Mouse (Mus musculus) lung, embryonic 14.5 days (tissue): Measurements from ENCODE around the gene Ptp4a2. TPM values are rescaled to one million over a fixed set of nuclear protein-coding genes. Genes with fewer than 3 reads are reported as not detected.
A peak's percentile ranks its signal among the peaks of the same experiment; 100 is the strongest.

Experiments
- ATAC-seq: fragments of 200-750 bp; cut with Nextera tagmentation; 2 replicates; pipeline ENCODE4 v1.8.0; 2017; ENCODE audit warnings: mild to moderate bottlenecking, moderate TSS enrichment, moderate library complexity; ENCODE audit not compliant: insufficient read depth
- DNase-seq: peaks from one replicate; pipeline ENCODE4 v3.0.0-alpha.2; 2015
- H3K27ac ChIP-seq: fragments of 300-500 bp; sonication (generic); 2 replicates; pipeline ENCODE4 v1.5.1; 2014; ENCODE audit warnings: low read depth, mild to moderate bottlenecking, moderate library complexity
- H3K27me3 ChIP-seq: fragments of 300-500 bp; sonication (generic); 2 replicates; pipeline ENCODE4 v1.6.1; 2014; ENCODE audit warnings: low read length, control low read depth; ENCODE audit not compliant: insufficient read depth
- H3K36me3 ChIP-seq: fragments of 300-500 bp; sonication (generic); 2 replicates; pipeline ENCODE4 v1.6.1; 2014; ENCODE audit warnings: control low read depth; ENCODE audit not compliant: insufficient read depth
- H3K4me1 ChIP-seq: fragments of 300-500 bp; sonication (generic); 2 replicates; pipeline ENCODE4 v1.6.1; 2014; ENCODE audit warnings: antibody characterized with exemption, control low read depth; ENCODE audit not compliant: insufficient read depth
- H3K4me2 ChIP-seq: fragments of 300-500 bp; sonication (generic); 2 replicates; pipeline ENCODE4 v1.6.1; 2014; ENCODE audit warnings: mild to moderate bottlenecking
- H3K4me3 ChIP-seq: fragments of 300-500 bp; sonication (generic); 2 replicates; pipeline ENCODE4 v1.5.1; 2014; ENCODE audit warnings: low read depth, low read length
- H3K9ac ChIP-seq: fragments of 300-500 bp; sonication (generic); 2 replicates; pipeline ENCODE4 v1.6.1; 2014
- H3K9me3 ChIP-seq: fragments of 300-500 bp; sonication (generic); 2 replicates; pipeline ENCODE4 v1.6.1; 2016; ENCODE audit warnings: low read depth, low read length, control low read depth
- CTCF ChIP-seq: IDR thresholded peaks from 2 replicates; pipeline ENCODE4 v1.5.1; 2016; ENCODE audit warnings: antibody characterized with exemption, low read depth
- WGBS: fragments of 180-500 bp; shearing (Covaris S2); extraction: QIAGEN DNeasy Blood & Tissue Kit; methylation state at CpG from one replicate; pipeline ENCODE4 v1.1.7; 2014; 5-methylcytosine and 5-hydroxymethylcytosine counted together
- polyA plus RNA-seq: library from polyadenylated mRNA; unstranded; fragments of >200 nt; fragmentation: Nextera tagmentation; extraction: Ambion mirVana; gene quantifications from 2 replicates; pipeline ENCODE4 v1.2.1, GENCODE M21; 2014

Ptp4a2 gene
- polyA plus RNA-seq, 1 experiment from 2014 or later = 291 TPM

GRCm38 (mm10) chr4:129830343-129830944 is 19.4 kb downstream of the Ptp4a2 start:
- no peaks in the 10 kb centered on the region for H3K27me3 ChIP-seq
- H3K4me3 ChIP-seq = no peak overlapping the region
- H3K27ac ChIP-seq = no peak overlapping the region
- H3K9me3 ChIP-seq = no peaks in the 10 kb centered on the region
- H3K9ac ChIP-seq = no peak overlapping the region
- no peak for DNase-seq
- no peak for ATAC-seq
- no peak for TF ChIP-seq CTCF
- no peak overlapping the region for H3K4me2 ChIP-seq
- WGBS = 84% methylated on average over 8 of the region's 8 CpGs
- H3K4me1 ChIP-seq = no peaks in the 10 kb centered on the region
- no peaks in the 10 kb centered on the region for H3K36me3 ChIP-seq

- no peak for DNase-seq
- TF ChIP-seq CTCF = no peak
- Histone ChIP-seq H3K9ac (no peak overlapping the region), H3K4me2 (no peak overlapping the region), H3K9me3 (no peaks in the 10 kb centered on the region), H3K36me3 (0 out of 2 replicates have a peak, but pooled peaks cover 6% of the 10 kb centered on the region), H3K27me3 (no peaks in the 10 kb centered on the region), H3K4me1 (no peaks in the 10 kb centered on the region), H3K4me3 (no peak overlapping the region), H3K27ac (no peak overlapping the region; the same call in 1 of the 2 replicates)
- no peak for ATAC-seq
- WGBS = 51% methylated on average over 6 of the region's 6 CpGs
Measured at GRCm38 (mm10) chr4:129834581-129834980, 23.6 kb downstream of the Ptp4a2 start.

DNA sequence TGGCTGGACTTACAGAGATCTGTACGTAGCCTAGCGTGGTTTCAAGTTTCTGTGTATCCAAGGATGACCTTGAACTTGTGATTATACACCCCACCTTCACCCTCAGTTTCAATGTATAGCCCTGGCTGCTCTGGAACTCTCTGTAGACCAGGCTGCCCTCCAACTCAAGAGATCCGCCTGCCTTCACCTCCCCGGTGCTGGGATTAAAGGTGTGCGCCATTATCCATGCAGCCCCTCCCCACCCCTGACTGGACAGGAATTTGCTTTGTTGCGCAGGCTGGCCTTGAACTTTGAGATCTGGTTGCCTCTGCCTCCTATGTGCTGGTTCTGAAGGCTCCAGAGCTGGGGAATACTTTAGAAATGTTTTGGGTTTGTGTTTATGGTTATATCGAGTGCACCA is 24.3 kb downstream of the Ptp4a2 start:
- Histone ChIP-seq H3K27ac (no peak overlapping the region), H3K4me2 (no peak overlapping the region), H3K4me1 (no peaks in the 10 kb centered on the region), H3K36me3 (peaks cover 12% of the 10 kb centered on the region), H3K4me3 (no peak overlapping the region), H3K27me3 (no peaks in the 10 kb centered on the region), H3K9ac (no peak overlapping the region), H3K9me3 (no peaks in the 10 kb centered on the region)
- ATAC-seq = no peak
- WGBS = 90% methylated on average over 7 of the region's 7 CpGs
- DNase-seq = no peak
- TF ChIP-seq CTCF = no peak

DNA sequence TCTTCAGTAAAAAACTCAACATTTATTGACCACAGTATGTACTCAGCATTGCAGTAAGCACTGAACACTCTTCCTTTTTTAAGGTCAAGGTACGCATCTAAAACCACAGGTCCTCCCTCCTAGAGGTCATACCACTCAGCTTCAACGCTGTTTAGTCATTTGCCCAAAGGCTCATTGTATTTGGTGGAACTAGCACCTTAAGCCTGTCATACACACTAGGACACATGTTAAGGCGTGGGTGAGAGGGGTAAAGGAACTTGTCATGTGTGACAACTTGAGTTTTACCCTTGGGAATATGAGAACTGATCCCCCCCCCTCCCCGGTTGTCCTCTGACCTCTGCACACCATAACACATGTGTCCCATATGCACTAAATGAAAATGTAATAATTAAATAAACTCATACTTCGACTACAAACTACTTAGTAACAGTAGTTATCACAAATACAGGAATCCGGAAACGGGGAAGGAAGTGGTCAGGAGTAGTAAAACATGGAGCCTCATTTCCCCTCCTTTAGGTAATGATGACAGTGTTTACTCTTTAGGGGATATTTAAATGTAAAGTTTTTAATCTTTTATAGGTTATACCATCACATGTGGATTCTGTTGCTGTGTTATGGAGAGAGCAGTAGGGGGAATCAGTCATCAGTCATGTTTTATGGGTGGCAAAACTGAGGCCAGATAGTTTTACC is 29.0 kb downstream of the Ptp4a2 start:
- H3K36me3 ChIP-seq = peaks cover 52% of the 10 kb centered on the region
- H3K4me1 ChIP-seq = no peaks in the 10 kb centered on the region
- no peak overlapping the region for H3K4me2 ChIP-seq
- ATAC-seq (no peak), DNase-seq (no peak)
- H3K27me3 ChIP-seq = no peaks in the 10 kb centered on the region
- no peaks in the 10 kb centered on the region for H3K9me3 ChIP-seq
- no peak overlapping the region for H3K27ac ChIP-seq
- no peak overlapping the region for H3K4me3 ChIP-seq
- no peak overlapping the region for H3K9ac ChIP-seq
- no peak for TF ChIP-seq CTCF
- WGBS = 85% methylated on average over 7 of the region's 7 CpGs

- ATAC-seq = no peak
- no peak overlapping the region for H3K9ac ChIP-seq
- WGBS = 81% methylated on average over 9 of the region's 9 CpGs
- no peaks in the 10 kb centered on the region for H3K4me1 ChIP-seq
- no peaks in the 10 kb centered on the region for H3K27me3 ChIP-seq
- DNase-seq = no peak
- H3K9me3 ChIP-seq = no peaks in the 10 kb centered on the region
- peak; percentile 38 for TF ChIP-seq CTCF
- no peak overlapping the region for H3K4me2 ChIP-seq
- H3K4me3 ChIP-seq = no peak overlapping the region
- peaks cover 76% of the 10 kb centered on the region for H3K36me3 ChIP-seq
- no peak overlapping the region for H3K27ac ChIP-seq
Measured at GRCm38 (mm10) chr4:129846823-129847222, 35.8 kb downstream of the Ptp4a2 start.

GRCm38 (mm10) chr4:129850491-129850890 is 39.5 kb downstream of the Ptp4a2 start:
- no peak overlapping the region for H3K4me3 ChIP-seq
- no peak for DNase-seq
- H3K4me1 ChIP-seq = no peaks in the 10 kb centered on the region

DNA sequence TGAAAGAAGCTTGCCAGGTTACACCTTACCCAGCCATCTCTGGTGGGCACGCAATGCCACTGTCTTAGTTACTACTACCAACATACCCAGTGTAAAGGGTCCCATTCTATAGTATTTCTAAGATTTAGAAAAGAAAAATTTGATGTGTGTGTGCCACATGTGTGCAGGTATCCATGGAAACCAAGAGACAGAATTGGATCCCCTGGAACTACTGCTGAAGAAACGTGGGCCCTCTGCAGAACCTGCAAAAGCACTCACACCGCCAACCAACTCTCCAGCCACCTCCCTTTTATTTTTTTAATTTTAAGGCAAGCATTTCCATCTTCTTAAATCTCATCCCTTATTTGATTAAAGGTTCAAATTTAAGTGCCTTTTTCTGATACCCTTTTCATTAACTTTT is 40.8 kb downstream of the Ptp4a2 start:
- Histone ChIP-seq H3K4me1 (no peaks in the 10 kb centered on the region), H3K9me3 (no peaks in the 10 kb centered on the region), H3K9ac (no peak overlapping the region), H3K36me3 (peaks cover 38% of the 10 kb centered on the region), H3K27ac (no peak overlapping the region), H3K4me3 (no peak overlapping the region), H3K27me3 (no peaks in the 10 kb centered on the region), H3K4me2 (no peak overlapping the region)
- no peak for TF ChIP-seq CTCF
- no peak for ATAC-seq
- no peak for DNase-seq
- WGBS = 82% methylated on average over 3 of the region's 3 CpGs

More at GRCm38 (mm10) chr4:129850491-129850890, 39.5 kb downstream of the Ptp4a2 start:
- no peak for ATAC-seq
- H3K27me3 ChIP-seq = no peaks in the 10 kb centered on the region
- TF ChIP-seq CTCF = 0 out of 2 replicates have a peak, but pooled peaks have one; percentile 26
- H3K27ac ChIP-seq = no peak overlapping the region
- H3K9me3 ChIP-seq = no peaks in the 10 kb centered on the region
- 86% methylated on average over 2 of the region's 2 CpGs for WGBS
- no peak overlapping the region for H3K4me2 ChIP-seq
- H3K9ac ChIP-seq = no peak overlapping the region
- H3K36me3 ChIP-seq = peaks cover 51% of the 10 kb centered on the region
